Comparison of ENCODE assay signal across 10 mouse cellular contexts in the genomic region with DNA sequence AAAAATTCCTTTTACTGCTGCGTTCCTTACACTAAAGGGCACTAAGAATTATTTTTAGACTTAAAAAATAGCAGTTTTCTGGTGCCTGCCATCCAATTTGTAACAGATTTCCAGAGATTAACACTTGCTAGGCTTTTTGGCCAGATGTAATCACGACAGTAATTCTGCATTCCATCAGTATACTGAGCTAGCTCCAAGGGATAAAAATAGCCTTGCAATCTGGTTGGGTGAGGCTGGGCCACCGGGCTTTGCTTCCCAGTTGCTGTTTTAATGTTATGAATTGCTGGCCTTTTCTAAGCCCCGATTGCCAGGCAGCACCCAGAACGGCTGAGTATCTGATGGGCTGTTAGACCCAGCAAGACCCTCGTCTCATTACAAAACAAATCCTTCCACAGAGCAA.
A peak's percentile ranks its signal among the peaks of the same experiment; 100 is the strongest.
DNase-seq lines count a peak whose midpoint lies in the region; ATAC-seq and TF ChIP-seq lines count a peak whose summit lies in the region.
"Had no signal": no experiment of that assay in that cellular context is flagged by ENCODE, and none has a peak within 500 bp of the region (broad histone marks: within the 10 kb centered on the region; RNA-seq: fewer than 3 reads in every experiment).

No protein-coding gene starts in this region.

- H3K27ac ChIP-seq in intestine, embryonic 14.5 days (ENCODE audit: low read depth) = peak overlapping the region; percentile 9; the same call in 1 of the 2 replicates
- H3K27ac ChIP-seq in intestine, embryonic 15.5 days = no peak overlapping the region
- H3K27ac ChIP-seq in neural tube, embryonic 15.5 days (replicated peaks) = no peak overlapping the region
- H3K27ac ChIP-seq in kidney, postnatal 0 days = no peak overlapping the region; the same call in 1 of the 2 replicates
- peak overlapping the region; percentile 7; the same call in 1 of the 2 replicates for H3K27ac ChIP-seq in stomach, embryonic 16.5 days (ENCODE audit: low read length)

- TF ChIP-seq CTCF in kidney, postnatal 0 days (IDR thresholded peaks at IDR 0.05; ENCODE audit: low read depth) = no peak

- no peak overlapping the region for H3K4me3 ChIP-seq in intestine, embryonic 14.5 days (ENCODE audit: low read depth, low read length)
- no peak overlapping the region for H3K4me3 ChIP-seq in intestine, embryonic 15.5 days (replicated peaks)
- H3K4me3 ChIP-seq in neural tube, embryonic 15.5 days (replicated peaks) = no peak overlapping the region
- no peak overlapping the region for H3K4me3 ChIP-seq in kidney, postnatal 0 days (replicated peaks; ENCODE audit: low read depth, low read length)
- H3K4me3 ChIP-seq in stomach, embryonic 16.5 days (replicated peaks; ENCODE audit: low read length) = no peak overlapping the region

- no peaks in the 10 kb centered on the region for H3K36me3 ChIP-seq in intestine, embryonic 14.5 days (ENCODE audit: control insufficient read depth, insufficient read depth, low read length)
- H3K36me3 ChIP-seq in intestine, embryonic 15.5 days = no peaks in the 10 kb centered on the region
- H3K36me3 ChIP-seq in neural tube, embryonic 15.5 days = no peaks in the 10 kb centered on the region
- H3K36me3 ChIP-seq in kidney, postnatal 0 days (ENCODE audit: insufficient read depth, low read length) = no peaks in the 10 kb centered on the region
- no peaks in the 10 kb centered on the region for H3K36me3 ChIP-seq in stomach, embryonic 16.5 days (ENCODE audit: control insufficient read depth, insufficient read depth, low read length)

- 29% methylated on average over 6 of the region's 6 CpGs for WGBS in intestine, embryonic 14.5 days
- WGBS in intestine, embryonic 15.5 days = 26% methylated on average over 6 of the region's 6 CpGs
- 55% methylated on average over 6 of the region's 6 CpGs for WGBS in neural tube, embryonic 15.5 days
- WGBS in kidney, postnatal 0 days = 43% methylated on average over 6 of the region's 6 CpGs
- 32% methylated on average over 6 of the region's 6 CpGs for WGBS in stomach, embryonic 16.5 days

- H3K9ac ChIP-seq in intestine, embryonic 14.5 days (ENCODE audit: low read length) = no peak overlapping the region
- H3K9ac ChIP-seq in intestine, embryonic 15.5 days = no peak overlapping the region
- H3K9ac ChIP-seq in neural tube, embryonic 15.5 days (replicated peaks) = no peak overlapping the region
- no peak overlapping the region for H3K9ac ChIP-seq in kidney, postnatal 0 days (ENCODE audit: low read depth, low read length)
- no peak overlapping the region for H3K9ac ChIP-seq in stomach, embryonic 16.5 days (ENCODE audit: low read length)

- H3K9me3 ChIP-seq in intestine, embryonic 14.5 days (ENCODE audit: control insufficient read depth, low read length) = no peaks in the 10 kb centered on the region
- no peaks in the 10 kb centered on the region for H3K9me3 ChIP-seq in intestine, embryonic 15.5 days
- no peaks in the 10 kb centered on the region for H3K9me3 ChIP-seq in neural tube, embryonic 15.5 days (replicated peaks)
- H3K9me3 ChIP-seq in kidney, postnatal 0 days (replicated peaks; ENCODE audit: low read length) = no peaks in the 10 kb centered on the region
- no peaks in the 10 kb centered on the region for H3K9me3 ChIP-seq in stomach, embryonic 16.5 days (replicated peaks; ENCODE audit: control insufficient read depth, low read length)

- H3K4me2 ChIP-seq in intestine, embryonic 14.5 days (ENCODE audit: low read length) = no peak overlapping the region
- H3K4me2 ChIP-seq in intestine, embryonic 15.5 days (replicated peaks) = no peak overlapping the region
- no peak overlapping the region for H3K4me2 ChIP-seq in neural tube, embryonic 15.5 days
- H3K4me2 ChIP-seq in kidney, postnatal 0 days (ENCODE audit: low read length) = no peak overlapping the region
- H3K4me2 ChIP-seq in stomach, embryonic 16.5 days (ENCODE audit: low read depth, low read length) = no peak overlapping the region

- H3K4me1 ChIP-seq in intestine, embryonic 14.5 days (replicated peaks; ENCODE audit: control insufficient read depth, insufficient read depth, low read length) = peaks cover 4% of the 10 kb centered on the region
- no peaks in the 10 kb centered on the region for H3K4me1 ChIP-seq in intestine, embryonic 15.5 days (replicated peaks)
- H3K4me1 ChIP-seq in neural tube, embryonic 15.5 days = peaks cover 3% of the 10 kb centered on the region; the same call in 1 of the 2 replicates
- 0 out of 2 replicates have a peak, but pooled peaks cover 7% of the 10 kb centered on the region for H3K4me1 ChIP-seq in kidney, postnatal 0 days (replicated peaks; ENCODE audit: insufficient read depth, low read length)
- H3K4me1 ChIP-seq in stomach, embryonic 16.5 days (ENCODE audit: control insufficient read depth, insufficient read depth, low read length) = 0 out of 2 replicates have a peak, but pooled peaks cover 3% of the 10 kb centered on the region

- no peaks in the 10 kb centered on the region for H3K27me3 ChIP-seq in intestine, embryonic 14.5 days (replicated peaks; ENCODE audit: control insufficient read depth, insufficient read depth, low read length)
- no peaks in the 10 kb centered on the region for H3K27me3 ChIP-seq in intestine, embryonic 15.5 days (replicated peaks)
- no peaks in the 10 kb centered on the region for H3K27me3 ChIP-seq in neural tube, embryonic 15.5 days (replicated peaks)
- no peaks in the 10 kb centered on the region for H3K27me3 ChIP-seq in kidney, postnatal 0 days (ENCODE audit: insufficient read depth, low read length)
- no peaks in the 10 kb centered on the region for H3K27me3 ChIP-seq in stomach, embryonic 16.5 days (ENCODE audit: control insufficient read depth, insufficient read depth, low read length)

- no peak; the same call in 1 of the 2 replicates for ATAC-seq in intestine, embryonic 14.5 days (replicated peaks; ENCODE audit: low FRiP score, low TSS enrichment, low read depth)
- ATAC-seq in intestine, embryonic 15.5 days = no peak; the same call in 1 of the 2 replicates
- peak; percentile 24; the same call in 1 of the 2 replicates for ATAC-seq in neural tube, embryonic 15.5 days (ENCODE audit: low FRiP score)
- no peak for ATAC-seq in kidney, postnatal 0 days (replicated peaks; ENCODE audit: low FRiP score, low read depth)
- peak; percentile 71; the same call in 1 of the 2 replicates for ATAC-seq in stomach, embryonic 16.5 days (ENCODE audit: insufficient read depth, low FRiP score)

- peak; percentile 57 for DNase-seq in intestine, embryonic 14.5 days (ENCODE audit: low spot score)
- DNase-seq in neural tube, embryonic 10.5 days (ENCODE audit: extremely low spot score, low spot score) = no peak
- DNase-seq in kidney, postnatal 0 days (ENCODE audit: low spot score) = peak; percentile 56
- no peak for DNase-seq in urinary bladder, postnatal 36 days (ENCODE audit: low spot score in 2 of 2)
- DNase-seq in cerebellum, adult 9-11 months = no peak
- DNase-seq: adrenal gland, postnatal 14 days; midbrain, embryonic 14.5 days had no signal

Comparison
In these comparisons a context has a peak if more than half of its experiments do, and no peak if none do; other contexts are left out.
1. H3K27ac ChIP-seq: peak in intestine, embryonic 14.5 days (single experiment) and stomach, embryonic 16.5 days (single experiment); none in intestine, embryonic 15.5 days (single experiment), neural tube, embryonic 15.5 days (single experiment) and kidney, postnatal 0 days (single experiment).
2. ATAC-seq: peak in neural tube, embryonic 15.5 days (single experiment) and stomach, embryonic 16.5 days (single experiment); none in intestine, embryonic 14.5 days (single experiment), intestine, embryonic 15.5 days (single experiment) and kidney, postnatal 0 days (single experiment).
3. DNase-seq: peak in intestine, embryonic 14.5 days (single experiment) and kidney, postnatal 0 days (single experiment); none in neural tube, embryonic 10.5 days (single experiment), urinary bladder, postnatal 36 days (0 of 2) and cerebellum, adult 9-11 months (single experiment).